Mouse (Mus musculus): ENCODE results near the gene Apobec2. TPM values are rescaled to one million over a fixed set of nuclear protein-coding genes. Genes with fewer than 3 reads are reported as not detected.

Gene Apobec2
- polyA plus RNA-seq, 1 experiment from 2014 or later, result 0.43 TPM

DNA sequence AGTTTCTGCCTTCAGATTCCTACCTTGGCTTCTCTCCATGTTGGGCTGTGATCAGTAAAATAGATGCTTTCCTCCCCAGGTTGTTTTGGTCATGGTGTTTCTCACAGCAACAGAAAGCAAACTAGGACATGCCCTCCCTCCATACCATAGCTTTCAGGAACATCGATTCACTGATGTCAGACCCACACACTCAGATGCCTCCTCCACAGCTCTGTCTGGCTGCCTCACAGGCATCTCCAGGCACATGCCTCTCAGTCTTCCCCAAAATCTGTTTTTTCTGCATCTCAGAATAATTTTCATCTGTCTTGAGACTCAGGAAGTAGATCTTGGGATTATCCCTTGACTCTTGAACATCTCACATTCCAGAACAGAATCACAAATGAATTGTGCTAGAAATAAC, 56.6 kb downstream of the Apobec2 start:
- Histone ChIP-seq H3K27ac (ENCODE audit: low read length) (no peak overlapping the region), H3K4me1 (replicated peaks; ENCODE audit: control insufficient read depth, insufficient read depth, low read length) (no peaks in the 10 kb centered on the region), H3K4me2 (ENCODE audit: low read length) (no peak overlapping the region), H3K9ac (replicated peaks; ENCODE audit: low read depth, low read length) (no peak overlapping the region), H3K9me3 (ENCODE audit: control insufficient read depth, low read length) (no peaks in the 10 kb centered on the region), H3K36me3 (ENCODE audit: control insufficient read depth, insufficient read depth) (no peaks in the 10 kb centered on the region), H3K4me3 (replicated peaks; ENCODE audit: low read length) (no peak overlapping the region), H3K27me3 (replicated peaks; ENCODE audit: control insufficient read depth, insufficient read depth, low read length) (no peaks in the 10 kb centered on the region)
- 82% methylated on average over 1 of the region's 1 CpGs for WGBS
- ATAC-seq, result no peak

DNA sequence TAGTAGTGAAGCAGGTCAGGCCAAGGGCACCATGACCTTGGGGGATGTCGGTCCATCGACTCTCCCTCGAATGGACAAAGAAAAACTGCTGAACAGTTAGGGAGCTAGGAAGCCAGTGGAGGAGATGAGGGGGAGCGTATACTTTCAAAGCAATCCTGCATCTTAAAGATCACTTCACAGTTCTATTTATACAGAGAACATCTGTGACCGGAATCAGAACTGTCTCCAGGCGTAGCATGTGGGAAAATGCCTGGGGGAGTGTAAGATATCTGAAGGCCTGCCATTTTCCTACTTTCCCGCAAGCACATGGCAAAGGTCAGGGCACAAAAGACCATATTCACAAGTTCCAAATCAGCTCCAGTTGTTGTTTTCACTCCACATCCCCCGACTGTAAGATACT, 59.7 kb downstream of the Apobec2 start:
- Histone ChIP-seq H3K4me3 (replicated peaks; ENCODE audit: low read length) (no peak overlapping the region), H3K27me3 (replicated peaks; ENCODE audit: control insufficient read depth, insufficient read depth, low read length) (no peaks in the 10 kb centered on the region), H3K4me1 (replicated peaks; ENCODE audit: control insufficient read depth, insufficient read depth, low read length) (no peaks in the 10 kb centered on the region), H3K4me2 (ENCODE audit: low read length) (no peak overlapping the region), H3K36me3 (ENCODE audit: control insufficient read depth, insufficient read depth) (no peaks in the 10 kb centered on the region), H3K9ac (replicated peaks; ENCODE audit: low read depth, low read length) (no peak overlapping the region), H3K27ac (ENCODE audit: low read length) (no peak overlapping the region), H3K9me3 (ENCODE audit: control insufficient read depth, low read length) (no peaks in the 10 kb centered on the region)
- ATAC-seq, result no peak
- 86% methylated on average over 8 of the region's 8 CpGs for WGBS

DNA sequence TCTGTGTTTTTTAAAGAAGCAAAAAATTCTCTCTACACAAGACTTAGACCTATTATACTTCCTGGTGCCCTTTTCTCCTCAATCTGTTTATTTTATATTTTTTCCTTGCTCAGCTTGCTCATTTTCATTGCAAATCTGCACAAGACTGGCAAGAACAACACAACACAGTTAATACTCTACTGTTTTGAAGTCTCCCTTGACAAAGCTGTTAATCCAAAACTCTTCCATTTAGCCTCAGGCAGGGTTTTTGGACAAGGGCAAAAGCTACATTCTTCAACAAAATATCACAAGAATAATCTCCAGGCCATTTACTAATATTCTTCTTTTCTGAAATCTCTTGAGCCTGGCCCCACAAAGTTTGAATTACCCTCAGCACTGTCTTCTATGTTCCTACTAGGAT, 61.1 kb downstream of the Apobec2 start:
- no peaks in the 10 kb centered on the region for H3K9me3 ChIP-seq (ENCODE audit: control insufficient read depth, low read length)
- H3K27me3 ChIP-seq (replicated peaks; ENCODE audit: control insufficient read depth, insufficient read depth, low read length), result no peaks in the 10 kb centered on the region
- no peak for ATAC-seq
- no peak overlapping the region for H3K4me3 ChIP-seq (replicated peaks; ENCODE audit: low read length)
- H3K4me1 ChIP-seq (replicated peaks; ENCODE audit: control insufficient read depth, insufficient read depth, low read length), result no peaks in the 10 kb centered on the region
- H3K27ac ChIP-seq (ENCODE audit: low read length), result no peak overlapping the region
- H3K36me3 ChIP-seq (ENCODE audit: control insufficient read depth, insufficient read depth), result no peaks in the 10 kb centered on the region
- H3K4me2 ChIP-seq (ENCODE audit: low read length), result no peak overlapping the region
- no peak overlapping the region for H3K9ac ChIP-seq (replicated peaks; ENCODE audit: low read depth, low read length)

Other genes with a start within 250 kb of the Apobec2 start
- not detected in 2 replicates for gene Trem1, start 200.2 kb downstream of the Apobec2 start, polyA plus RNA-seq (2015; fragmentation: Nextera tagmentation; extraction: Ambion mirVana)
- not detected in 2 replicates for gene Trem3, start 185.2 kb downstream of the Apobec2 start, polyA plus RNA-seq (2015; fragmentation: Nextera tagmentation; extraction: Ambion mirVana)
- not detected in 2 replicates for gene Treml4, start 168.6 kb downstream of the Apobec2 start, polyA plus RNA-seq (2015; fragmentation: Nextera tagmentation; extraction: Ambion mirVana)
- 0.10 TPM in 1 of 2 replicates, not detected in the other for gene Treml2, start 133.4 kb downstream of the Apobec2 start, polyA plus RNA-seq (2015; fragmentation: Nextera tagmentation; extraction: Ambion mirVana)
- not detected in 2 replicates for gene B430306N03Rik, start 116.8 kb downstream of the Apobec2 start, polyA plus RNA-seq (2015; fragmentation: Nextera tagmentation; extraction: Ambion mirVana)
- gene Trem2, start 86.5 kb downstream of the Apobec2 start, polyA plus RNA-seq (2015; fragmentation: Nextera tagmentation; extraction: Ambion mirVana), result 2.9 and 3.4 TPM in 2 replicates
- 0.18 and 0.51 TPM in 2 replicates for gene Treml1, start 73.0 kb downstream of the Apobec2 start, polyA plus RNA-seq (2015; fragmentation: Nextera tagmentation; extraction: Ambion mirVana)
- 19.7 and 21.8 TPM in 2 replicates for gene Nfya, start 23.0 kb downstream of the Apobec2 start, polyA plus RNA-seq (2015; fragmentation: Nextera tagmentation; extraction: Ambion mirVana)
- gene Oard1, start 22.9 kb downstream of the Apobec2 start, polyA plus RNA-seq (2015; fragmentation: Nextera tagmentation; extraction: Ambion mirVana), result 49.1 and 54.5 TPM in 2 replicates
- gene Tspo2, start 18.6 kb upstream of the Apobec2 start, polyA plus RNA-seq (2015; fragmentation: Nextera tagmentation; extraction: Ambion mirVana), result 2.0 and 2.5 TPM in 2 replicates
- 0.19 TPM in 1 of 2 replicates, not detected in the other for gene Unc5cl, start 22.0 kb upstream of the Apobec2 start, polyA plus RNA-seq (2015; fragmentation: Nextera tagmentation; extraction: Ambion mirVana)

All from forebrain, embryonic 16.5 days (tissue).